Comparison of ENCODE assay signal across 13 mouse cellular contexts in the genomic region with DNA sequence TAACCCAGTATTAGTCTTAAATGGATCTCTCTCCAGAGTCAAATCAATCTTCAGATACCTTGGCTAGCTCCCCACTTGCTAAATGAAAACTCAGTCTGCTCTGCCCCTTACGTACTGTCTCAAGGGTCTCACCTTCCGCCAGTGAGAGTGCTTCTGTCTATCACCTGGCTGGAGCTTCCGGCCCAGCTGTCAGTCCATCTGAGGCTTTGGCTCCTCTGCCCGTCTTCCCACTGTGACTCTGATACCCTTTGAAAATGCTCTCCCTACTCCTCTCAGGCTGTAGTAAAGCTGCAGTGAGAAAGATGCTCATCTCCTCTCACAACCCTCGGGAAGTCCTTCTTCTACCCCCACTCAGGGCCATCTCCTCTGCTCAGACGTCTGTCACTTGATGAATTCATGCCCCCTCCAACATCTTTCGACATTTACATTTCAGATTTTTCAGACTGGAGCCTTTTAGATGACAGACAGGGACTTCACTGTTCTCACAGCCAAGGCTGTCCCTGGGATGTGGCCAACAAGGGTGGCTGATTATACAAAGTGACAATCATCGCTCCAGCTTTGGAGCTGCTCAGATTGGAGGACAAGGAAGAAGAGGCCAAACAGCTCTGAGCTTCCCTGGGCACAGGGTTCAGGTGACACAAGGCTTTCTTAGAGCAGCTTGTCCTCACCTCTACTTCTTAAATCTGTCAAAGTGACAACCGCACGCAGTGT.
A peak's percentile ranks its signal among the peaks of the same experiment; 100 is the strongest.
DNase-seq lines count a peak whose midpoint lies in the region; ATAC-seq and TF ChIP-seq lines count a peak whose summit lies in the region.
"Had no signal": no experiment of that assay in that cellular context is flagged by ENCODE, and none has a peak within 500 bp of the region (broad histone marks: within the 10 kb centered on the region; RNA-seq: fewer than 3 reads in every experiment).

No protein-coding gene starts in this region.

- H3K9ac ChIP-seq in forebrain, embryonic 14.5 days (ENCODE audit: low read length), result no peak overlapping the region
- H3K9ac ChIP-seq in forebrain, embryonic 12.5 days, result no peak overlapping the region
- H3K9ac ChIP-seq in midbrain, embryonic 15.5 days, result no peak overlapping the region
- no peak overlapping the region for H3K9ac ChIP-seq in midbrain, embryonic 11.5 days (ENCODE audit: low read length)
- no peak overlapping the region for H3K9ac ChIP-seq in liver, postnatal 0 days (replicated peaks)
- H3K9ac ChIP-seq: hindbrain, embryonic 15.5 days; lung, embryonic 14.5 days had no signal

- peaks cover 5% of the 10 kb centered on the region for H3K4me1 ChIP-seq in forebrain, embryonic 14.5 days (ENCODE audit: control insufficient read depth, insufficient read depth, low read length)
- H3K4me1 ChIP-seq in forebrain, embryonic 12.5 days, result peaks cover 21% of the 10 kb centered on the region
- peaks cover 26% of the 10 kb centered on the region for H3K4me1 ChIP-seq in midbrain, embryonic 15.5 days
- peaks cover 9% of the 10 kb centered on the region for H3K4me1 ChIP-seq in midbrain, embryonic 11.5 days (ENCODE audit: control insufficient read depth, insufficient read depth, low read length)
- peaks cover 13% of the 10 kb centered on the region for H3K4me1 ChIP-seq in testis, adult 2 months (ENCODE audit: control insufficient read depth, insufficient read depth, low read length)
- H3K4me1 ChIP-seq in liver, postnatal 0 days (ENCODE audit: insufficient read depth), result peaks cover 12% of the 10 kb centered on the region

- no peaks in the 10 kb centered on the region for H3K36me3 ChIP-seq in forebrain, embryonic 14.5 days (ENCODE audit: control insufficient read depth, insufficient read depth, low read length)
- H3K36me3 ChIP-seq in forebrain, embryonic 12.5 days (replicated peaks), result no peaks in the 10 kb centered on the region
- no peaks in the 10 kb centered on the region for H3K36me3 ChIP-seq in midbrain, embryonic 15.5 days (replicated peaks)
- no peaks in the 10 kb centered on the region for H3K36me3 ChIP-seq in midbrain, embryonic 11.5 days (ENCODE audit: control insufficient read depth, insufficient read depth, low read length)
- no peaks in the 10 kb centered on the region for H3K36me3 ChIP-seq in testis, adult 2 months (ENCODE audit: control insufficient read depth, insufficient read depth, low read length)
- no peaks in the 10 kb centered on the region for H3K36me3 ChIP-seq in liver, postnatal 0 days (replicated peaks; ENCODE audit: insufficient read depth, low read length)
- H3K36me3 ChIP-seq: G1E; hindbrain, embryonic 15.5 days had no signal

- DNase-seq in forebrain, embryonic 14.5 days (ENCODE audit: low spot score), result peak; percentile 72
- DNase-seq in midbrain, embryonic 11.5 days (ENCODE audit: low spot score, missing footprints), result no peak
- peak; percentile 58 to 69 for DNase-seq in layer of hippocampus, adult 2 months (ENCODE audit: low spot score in 2 of 2)
- no peak for DNase-seq in liver, postnatal 0 days
- DNase-seq in lung, postnatal 25 days (ENCODE audit: low spot score), result no peak
- DNase-seq: embryo, embryonic 11 days; lung, embryonic 14.5 days had no signal

- 61% methylated on average over 10 of the region's 10 CpGs for WGBS in forebrain, embryonic 14.5 days
- 87% methylated on average over 10 of the region's 10 CpGs for WGBS in forebrain, embryonic 12.5 days
- 78% methylated on average over 10 of the region's 10 CpGs for WGBS in midbrain, embryonic 15.5 days
- 88% methylated on average over 10 of the region's 10 CpGs for WGBS in midbrain, embryonic 11.5 days
- WGBS in liver, postnatal 0 days (ENCODE audit: insufficient replicate concordance), result 81% methylated on average over 10 of the region's 10 CpGs

- H3K27me3 ChIP-seq in forebrain, embryonic 14.5 days (replicated peaks; ENCODE audit: control insufficient read depth, insufficient read depth, low read length), result no peaks in the 10 kb centered on the region
- H3K27me3 ChIP-seq in forebrain, embryonic 12.5 days, result no peaks in the 10 kb centered on the region
- no peaks in the 10 kb centered on the region for H3K27me3 ChIP-seq in midbrain, embryonic 15.5 days (replicated peaks)
- no peaks in the 10 kb centered on the region for H3K27me3 ChIP-seq in midbrain, embryonic 11.5 days (ENCODE audit: control insufficient read depth, insufficient read depth, low read length)
- no peaks in the 10 kb centered on the region for H3K27me3 ChIP-seq in testis, adult 2 months (ENCODE audit: control insufficient read depth, insufficient read depth, low read length)
- H3K27me3 ChIP-seq in liver, postnatal 0 days (ENCODE audit: insufficient read depth, low read length), result 0 out of 2 replicates have a peak, but pooled peaks cover 2% of the 10 kb centered on the region
- H3K27me3 ChIP-seq: hindbrain, embryonic 15.5 days had no signal

- no peak overlapping the region for H3K4me3 ChIP-seq in forebrain, embryonic 14.5 days (ENCODE audit: low read depth, low read length)
- H3K4me3 ChIP-seq in forebrain, embryonic 12.5 days (replicated peaks), result no peak overlapping the region
- no peak overlapping the region for H3K4me3 ChIP-seq in midbrain, embryonic 15.5 days
- H3K4me3 ChIP-seq in midbrain, embryonic 11.5 days (ENCODE audit: low read depth, low read length), result no peak overlapping the region
- H3K4me3 ChIP-seq in layer of hippocampus, adult 2 months, result no peak overlapping the region
- no peak overlapping the region for H3K4me3 ChIP-seq in testis, adult 2 months (ENCODE audit: control insufficient read depth, low read depth, low read length)
- no peak overlapping the region for H3K4me3 ChIP-seq in liver, postnatal 0 days (ENCODE audit: low read depth, low read length)
- H3K4me3 ChIP-seq: hindbrain, embryonic 15.5 days; myocyte had no signal

- no peak for TF ChIP-seq EP300 in liver, postnatal 0 days (IDR thresholded peaks at IDR 0.05; ENCODE audit: low read depth)

- ATAC-seq in forebrain, embryonic 14.5 days, result peak; percentile 62
- ATAC-seq in forebrain, embryonic 12.5 days (ENCODE audit: low FRiP score), result no peak
- no peak for ATAC-seq in midbrain, embryonic 15.5 days (replicated peaks)
- no peak for ATAC-seq in midbrain, embryonic 11.5 days (ENCODE audit: low FRiP score)
- ATAC-seq in liver, postnatal 0 days, result no peak

- no peaks in the 10 kb centered on the region for H3K9me3 ChIP-seq in forebrain, embryonic 14.5 days (replicated peaks; ENCODE audit: control insufficient read depth, low read length)
- no peaks in the 10 kb centered on the region for H3K9me3 ChIP-seq in forebrain, embryonic 12.5 days
- H3K9me3 ChIP-seq in midbrain, embryonic 15.5 days, result no peaks in the 10 kb centered on the region
- no peaks in the 10 kb centered on the region for H3K9me3 ChIP-seq in midbrain, embryonic 11.5 days (ENCODE audit: control insufficient read depth, low read length)
- H3K9me3 ChIP-seq in liver, postnatal 0 days (ENCODE audit: low read length), result no peaks in the 10 kb centered on the region
- H3K9me3 ChIP-seq: hindbrain, embryonic 15.5 days had no signal

- H3K4me2 ChIP-seq in forebrain, embryonic 14.5 days (ENCODE audit: low read length), result no peak overlapping the region
- H3K4me2 ChIP-seq in forebrain, embryonic 12.5 days, result no peak overlapping the region
- H3K4me2 ChIP-seq in midbrain, embryonic 15.5 days, result no peak overlapping the region
- no peak overlapping the region for H3K4me2 ChIP-seq in midbrain, embryonic 11.5 days
- no peak overlapping the region for H3K4me2 ChIP-seq in liver, postnatal 0 days (ENCODE audit: low read depth, low read length)
- H3K4me2 ChIP-seq: hindbrain, embryonic 15.5 days; lung, embryonic 14.5 days had no signal

- TF ChIP-seq CTCF in layer of hippocampus, adult 2 months (conservative IDR thresholded peaks at IDR 0.05), result no peak
- no peak for TF ChIP-seq CTCF in testis, adult 2 months (IDR thresholded peaks at IDR 0.05; ENCODE audit: control insufficient read depth, insufficient read depth, insufficient replicate concordance, low read depth, low read length)
- TF ChIP-seq CTCF in liver, postnatal 0 days (IDR thresholded peaks at IDR 0.05; ENCODE audit: low read depth), result no peak

- no peak for TF ChIP-seq POLR2A in testis, adult 2 months (IDR thresholded peaks at IDR 0.05; ENCODE audit: control insufficient read depth, low read depth, low read length)

- peak overlapping the region; percentile 52; the same call in 1 of the 2 replicates for H3K27ac ChIP-seq in forebrain, embryonic 14.5 days (ENCODE audit: low read depth, low read length)
- H3K27ac ChIP-seq in forebrain, embryonic 12.5 days, result no peak overlapping the region
- peak overlapping the region; percentile 42; the same call in 1 of the 2 replicates for H3K27ac ChIP-seq in midbrain, embryonic 15.5 days
- H3K27ac ChIP-seq in midbrain, embryonic 11.5 days (ENCODE audit: low read depth, low read length), result no peak overlapping the region
- H3K27ac ChIP-seq in layer of hippocampus, adult 2 months, result peak overlapping the region; percentile 21; the same call in 1 of the 2 replicates
- peak overlapping the region; percentile 59 for H3K27ac ChIP-seq in testis, adult 2 months (ENCODE audit: control insufficient read depth, insufficient read depth, low read depth, low read length)
- H3K27ac ChIP-seq in liver, postnatal 0 days (ENCODE audit: low read depth), result no peak overlapping the region
- H3K27ac ChIP-seq: hindbrain, embryonic 15.5 days had no signal

Comparison
In these comparisons a context has a peak if more than half of its experiments do, and no peak if none do; other contexts are left out.
1. H3K27ac ChIP-seq: peak in forebrain, embryonic 14.5 days (single experiment), midbrain, embryonic 15.5 days (single experiment), layer of hippocampus, adult 2 months (single experiment) and testis, adult 2 months (single experiment); none in forebrain, embryonic 12.5 days (single experiment), midbrain, embryonic 11.5 days (single experiment) and liver, postnatal 0 days (single experiment).
2. DNase-seq: peak in forebrain, embryonic 14.5 days (single experiment) and layer of hippocampus, adult 2 months (2 of 2); none in midbrain, embryonic 11.5 days (single experiment), liver, postnatal 0 days (single experiment) and lung, postnatal 25 days (single experiment).